Comparison of ENCODE assay signal across 22 mouse cellular contexts in the genomic region with DNA sequence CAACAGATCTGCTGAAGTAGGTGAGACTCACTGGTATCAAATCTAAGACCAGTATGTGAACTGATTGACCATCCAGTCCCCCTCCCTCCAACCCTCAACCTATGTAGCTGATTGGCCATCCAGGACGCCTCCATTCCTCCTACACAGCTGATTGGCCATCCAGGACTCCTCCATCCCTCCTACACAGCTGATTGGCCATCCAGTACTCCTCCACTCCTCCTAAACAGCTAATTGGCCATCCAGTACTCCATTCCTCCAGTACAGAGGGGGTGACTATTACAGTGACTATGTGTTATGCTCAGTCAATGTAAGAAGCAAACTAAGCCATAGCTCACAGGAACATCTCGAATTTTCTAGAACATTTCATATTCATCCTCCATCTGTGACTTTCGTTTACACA.
DNase-seq lines count a peak whose midpoint lies in the region; ATAC-seq lines count a peak whose summit lies in the region.
"Had no signal": no experiment of that assay in that cellular context is flagged by ENCODE, and none has a peak within 500 bp of the region (broad histone marks: within the 10 kb centered on the region; RNA-seq: fewer than 3 reads in every experiment).

No protein-coding gene starts in this region.

- ATAC-seq in liver, embryonic 12.5 days: 0 out of 2 replicates have a peak, but pooled peaks have one; percentile 44
- ATAC-seq: forebrain, embryonic 16.5 days; intestine, embryonic 16.5 days; liver, postnatal 0 days; lung, postnatal 0 days had no signal

- H3K4me2 ChIP-seq in liver, embryonic 12.5 days: no peak overlapping the region
- H3K4me2 ChIP-seq: hindbrain, embryonic 15.5 days; midbrain, embryonic 11.5 days had no signal

- no peak overlapping the region for H3K9ac ChIP-seq in liver, embryonic 12.5 days
- H3K9ac ChIP-seq: hindbrain, embryonic 15.5 days; liver, postnatal 0 days had no signal

- H3K36me3 ChIP-seq in liver, embryonic 12.5 days: no peaks in the 10 kb centered on the region
- H3K36me3 ChIP-seq: forebrain, embryonic 10.5 days; hindbrain, embryonic 15.5 days had no signal

- DNase-seq in liver: no peak
- peak; percentile 30 for DNase-seq in thymus, postnatal 4 days
- DNase-seq in thymus, postnatal 25 days: no peak
- peak; percentile 39 for DNase-seq in ZHBTc4 (ENCODE audit: low read depth, low spot score)
- no peak for DNase-seq in frontal cortex, postnatal 36 days (ENCODE audit: low spot score in 2 of 2)
- DNase-seq in heart, postnatal 10 days: no peak
- DNase-seq: adrenal gland, postnatal 10 days; B cell, adult 2 months; cerebellum, adult 18-20 months; cerebellum, postnatal 14 days; gastrocnemius, postnatal 36 days; liver, postnatal 0 days; right cerebral cortex, adult 18-20 months; right cerebral cortex, postnatal 4 days had no signal

- intact Hi-C loops in heart, postnatal 10 days (cut with DNase I): no loop called here

- H3K9me3 ChIP-seq in liver, embryonic 12.5 days (replicated peaks): no peaks in the 10 kb centered on the region
- H3K9me3 ChIP-seq: forebrain, embryonic 10.5 days; hindbrain, embryonic 15.5 days had no signal

- no peaks in the 10 kb centered on the region for H3K27me3 ChIP-seq in liver, embryonic 12.5 days (replicated peaks)
- H3K27me3 ChIP-seq: hindbrain, embryonic 15.5 days had no signal

- H3K4me1 ChIP-seq in liver, embryonic 12.5 days: no peaks in the 10 kb centered on the region
- H3K4me1 ChIP-seq: forebrain, embryonic 10.5 days; hindbrain, embryonic 15.5 days had no signal

- H3K27ac ChIP-seq in liver, embryonic 12.5 days: no peak overlapping the region
- H3K27ac ChIP-seq: forebrain, embryonic 10.5 days; hindbrain, embryonic 15.5 days; left cerebral cortex, adult 2 months had no signal

- 59% methylated on average over 3 of the region's 3 CpGs for WGBS in liver, embryonic 12.5 days (ENCODE audit: insufficient replicate concordance)

- no peak overlapping the region for H3K4me3 ChIP-seq in liver, embryonic 12.5 days
- H3K4me3 ChIP-seq: forebrain, embryonic 10.5 days; hindbrain, embryonic 15.5 days; left cerebral cortex, adult 2 months had no signal

Comparison
In these comparisons a context has a peak if more than half of its experiments do, and no peak if none do; other contexts are left out.
1. DNase-seq: peak in thymus, postnatal 4 days (single experiment) and ZHBTc4 (single experiment); none in liver (single experiment), thymus, postnatal 25 days (single experiment), frontal cortex, postnatal 36 days (0 of 2) and heart, postnatal 10 days (0 of 2).